In genomic region chr16:10338601-10339000, GRCm38 (mm10) we compare ENCODE assay signal across 27 mouse cellular contexts. TPM values are rescaled to one million over a fixed set of nuclear protein-coding genes. Genes with fewer than 3 reads are reported as not detected.
A peak's percentile ranks its signal among the peaks of the same experiment; 100 is the strongest.
DNase-seq lines count a peak whose midpoint lies in the region; ATAC-seq and TF ChIP-seq lines count a peak whose summit lies in the region.
"Had no signal": no experiment of that assay in that cellular context is flagged by ENCODE, and none has a peak within 500 bp of the region (broad histone marks: within the 10 kb centered on the region; RNA-seq: fewer than 3 reads in every experiment).

No protein-coding gene starts in this region.

- no peak overlapping the region for H3K4me2 ChIP-seq in heart, postnatal 0 days (ENCODE audit: low read depth, low read length)
- H3K4me2 ChIP-seq in lung, postnatal 0 days (replicated peaks; ENCODE audit: low read depth, low read length): no peak overlapping the region
- H3K4me2 ChIP-seq: embryonic facial prominence, embryonic 15.5 days; intestine, embryonic 15.5 days; limb, embryonic 15.5 days; midbrain, embryonic 12.5 days had no signal

- intact Hi-C loops in heart, postnatal 25 days (cut with DNase I): no loop called here
- intact Hi-C loops in heart, postnatal 14 days (cut with DNase I): no loop called here

- H3K9me3 ChIP-seq in heart, embryonic 10.5 days: no peaks in the 10 kb centered on the region
- no peaks in the 10 kb centered on the region for H3K9me3 ChIP-seq in heart, postnatal 0 days (replicated peaks; ENCODE audit: control insufficient read depth, low read length)
- H3K9me3 ChIP-seq in lung, postnatal 0 days (ENCODE audit: low read length): no peaks in the 10 kb centered on the region
- H3K9me3 ChIP-seq: embryonic facial prominence, embryonic 15.5 days; hindbrain, embryonic 10.5 days; intestine, embryonic 15.5 days; limb, embryonic 15.5 days had no signal

- H3K27ac ChIP-seq in heart, embryonic 10.5 days: peak overlapping the region; percentile 57
- peak overlapping the region; percentile 77; the same call in 1 of the 2 replicates for H3K27ac ChIP-seq in heart, postnatal 0 days (ENCODE audit: low read depth)
- peak overlapping the region; percentile 91 for H3K27ac ChIP-seq in lung, postnatal 0 days (ENCODE audit: low read length)
- H3K27ac ChIP-seq: embryonic facial prominence, embryonic 15.5 days; hindbrain, embryonic 10.5 days; intestine, embryonic 15.5 days; liver, embryonic 14.5 days; midbrain, embryonic 12.5 days had no signal

- H3K36me3 ChIP-seq in heart, embryonic 10.5 days: no peaks in the 10 kb centered on the region
- H3K36me3 ChIP-seq in heart, postnatal 0 days (replicated peaks; ENCODE audit: control insufficient read depth, insufficient read depth, low read length): no peaks in the 10 kb centered on the region
- no peaks in the 10 kb centered on the region for H3K36me3 ChIP-seq in lung, postnatal 0 days (ENCODE audit: insufficient read depth, low read length)
- H3K36me3 ChIP-seq: embryonic facial prominence, embryonic 15.5 days; hindbrain, embryonic 10.5 days; intestine, embryonic 15.5 days; limb, embryonic 15.5 days; midbrain, embryonic 12.5 days had no signal

- ATAC-seq in heart, postnatal 0 days (ENCODE audit: insufficient read depth, low read depth): no peak
- ATAC-seq in lung, postnatal 0 days: no peak
- ATAC-seq: forebrain, embryonic 14.5 days; hindbrain, embryonic 16.5 days had no signal

- H3K9ac ChIP-seq in heart, postnatal 0 days (replicated peaks; ENCODE audit: low read depth, low read length): no peak overlapping the region
- H3K9ac ChIP-seq in lung, postnatal 0 days (replicated peaks; ENCODE audit: low read depth): no peak overlapping the region
- H3K9ac ChIP-seq: embryonic facial prominence, embryonic 15.5 days; intestine, embryonic 15.5 days; limb, embryonic 15.5 days; liver, embryonic 14.5 days; midbrain, embryonic 12.5 days had no signal

- no peak for TF ChIP-seq CTCF in heart, postnatal 0 days (IDR thresholded peaks at IDR 0.05; ENCODE audit: low read depth)
- TF ChIP-seq CTCF in lung, postnatal 0 days (IDR thresholded peaks at IDR 0.05): no peak

- TF ChIP-seq EP300 in heart, postnatal 0 days (IDR thresholded peaks at IDR 0.05; ENCODE audit: low read depth): no peak
- no peak for TF ChIP-seq EP300 in lung, postnatal 0 days (IDR thresholded peaks at IDR 0.05)

- peaks cover 24% of the 10 kb centered on the region for H3K4me1 ChIP-seq in heart, embryonic 10.5 days
- H3K4me1 ChIP-seq in heart, postnatal 0 days (ENCODE audit: control insufficient read depth, insufficient read depth): no peaks in the 10 kb centered on the region
- no peaks in the 10 kb centered on the region for H3K4me1 ChIP-seq in lung, postnatal 0 days (ENCODE audit: insufficient read depth, low read depth, low read length)
- H3K4me1 ChIP-seq: embryonic facial prominence, embryonic 15.5 days; limb, embryonic 15.5 days; midbrain, embryonic 12.5 days had no signal

- H3K27me3 ChIP-seq in heart, embryonic 10.5 days (ENCODE audit: insufficient read depth, poor library complexity, severe bottlenecking): no peaks in the 10 kb centered on the region
- no peaks in the 10 kb centered on the region for H3K27me3 ChIP-seq in heart, postnatal 0 days (ENCODE audit: control insufficient read depth, insufficient read depth, low read length)
- no peaks in the 10 kb centered on the region for H3K27me3 ChIP-seq in lung, postnatal 0 days (replicated peaks; ENCODE audit: insufficient read depth, low read length)
- H3K27me3 ChIP-seq: embryonic facial prominence, embryonic 15.5 days; intestine, embryonic 15.5 days; limb, embryonic 15.5 days; midbrain, embryonic 12.5 days had no signal

- no peak overlapping the region for H3K4me3 ChIP-seq in heart, embryonic 10.5 days
- H3K4me3 ChIP-seq in heart, postnatal 0 days (ENCODE audit: low read depth, low read length): no peak overlapping the region
- H3K4me3 ChIP-seq in lung, postnatal 0 days (ENCODE audit: low read depth, low read length): no peak overlapping the region
- H3K4me3 ChIP-seq: embryonic facial prominence, embryonic 15.5 days; hindbrain, embryonic 10.5 days; intestine, embryonic 15.5 days; limb, embryonic 15.5 days; midbrain, embryonic 12.5 days had no signal

- DNase-seq in heart, embryonic 10.5 days (ENCODE audit: low spot score): no peak
- no peak for DNase-seq in heart, postnatal 25 days (ENCODE audit: low spot score)
- DNase-seq in heart, postnatal 0 days (ENCODE audit: low spot score): no peak
- no peak for DNase-seq in heart, postnatal 14 days
- no peak for DNase-seq in lung, postnatal 0 days (ENCODE audit: low spot score)
- no peak for DNase-seq in lung, postnatal 25 days (ENCODE audit: low spot score)
- peak; percentile 48 for DNase-seq in layer of hippocampus, adult 9-10 months (ENCODE audit: low spot score)
- no peak for DNase-seq in urinary bladder, postnatal 14 days (ENCODE audit: low spot score)
- DNase-seq: adrenal gland, postnatal 10 days; cerebellum, adult 9-10 months; gastrocnemius, postnatal 10 days; kidney, adult 8-10 months; kidney, postnatal 25 days; left cerebral cortex, postnatal 4 days; lung, postnatal 14 days; thymus, adult 18-20 months; thymus, postnatal 36 days had no signal

- 87% methylated on average over 5 of the region's 5 CpGs for WGBS in heart, embryonic 10.5 days
- WGBS in heart, postnatal 0 days: 58% methylated on average over 5 of the region's 5 CpGs
- WGBS in lung, postnatal 0 days: 69% methylated on average over 5 of the region's 5 CpGs

RNA-seq across cellular contexts. Expression of gene Emp2, which starts 24.8 kb away (rescaled TPM):
- 22.3 and 25.5 TPM in 2 replicates for polyA plus RNA-seq in heart, embryonic 10.5 days (2016; fragmentation: Nextera tagmentation; extraction: Ambion mirVana)
- total RNA-seq in heart, postnatal 25 days (2021): 10 to 100 TPM; 38.4 to 44.1 TPM
- 43.4 and 56.7 TPM in 2 replicates for total RNA-seq in heart, postnatal 0 days (2014; rRNA removed; ENCODE audit: low replicate concordance)
- polyA plus RNA-seq in heart, postnatal 0 days (2015; fragmentation: Nextera tagmentation; extraction: Ambion mirVana): 25.5 and 25.7 TPM in 2 replicates
- total RNA-seq in heart, postnatal 14 days (2021): 10 to 100 TPM; 40.6 to 46.0 TPM
- 584 and 640 TPM in 2 replicates for polyA plus RNA-seq in lung, postnatal 0 days (2015; fragmentation: Nextera tagmentation; extraction: Ambion mirVana)
- total RNA-seq: granulocyte monocyte progenitor cell, adult 5-6 weeks had no signal

RNA-seq across cellular contexts. Expression of gene Tekt5, which starts 56.7 kb away (rescaled TPM):
- polyA plus RNA-seq in heart, embryonic 10.5 days (2016; fragmentation: Nextera tagmentation; extraction: Ambion mirVana): 0.11 and 0.23 TPM in 2 replicates
- not detected for total RNA-seq in heart, postnatal 25 days (2021)
- total RNA-seq in heart, postnatal 0 days (2014; rRNA removed; ENCODE audit: low replicate concordance): 4.7 TPM in 1 of 2 replicates, not detected in the other
- polyA plus RNA-seq in heart, postnatal 0 days (2015; fragmentation: Nextera tagmentation; extraction: Ambion mirVana): 0.26 and 0.45 TPM in 2 replicates
- under 1 TPM; 0.14 to 0.22 TPM for total RNA-seq in heart, postnatal 14 days (2021)
- 9.9 and 11.7 TPM in 2 replicates for polyA plus RNA-seq in lung, postnatal 0 days (2015; fragmentation: Nextera tagmentation; extraction: Ambion mirVana)
- total RNA-seq: granulocyte monocyte progenitor cell, adult 5-6 weeks; megakaryocyte, adult 5-6 weeks had no signal
